In the genomic region with DNA sequence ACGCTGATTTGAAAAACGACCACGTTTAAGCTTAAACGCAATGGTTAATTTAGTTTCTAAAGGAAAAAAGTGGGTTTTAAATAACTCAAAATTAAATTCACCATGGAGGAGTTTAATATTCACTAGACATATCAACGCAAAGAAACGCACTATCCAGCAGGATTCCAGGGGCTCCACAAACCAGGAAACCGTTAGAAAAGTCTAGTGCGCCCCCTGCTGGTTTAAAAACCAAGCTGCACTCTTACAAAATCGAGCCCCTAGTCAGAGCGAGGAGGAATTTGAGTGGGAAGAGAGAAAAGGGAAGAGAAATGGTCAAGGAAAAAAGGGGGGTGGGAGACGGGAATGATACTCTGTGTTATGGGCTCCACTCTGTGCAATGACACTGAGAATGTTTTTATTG, we compare ENCODE assay signal across 7 mouse cellular contexts. TPM values are rescaled to one million over a fixed set of nuclear protein-coding genes. Genes with fewer than 3 reads are reported as not detected.
A peak's percentile ranks its signal among the peaks of the same experiment; 100 is the strongest.
DNase-seq lines count a peak whose midpoint lies in the region; ATAC-seq and TF ChIP-seq lines count a peak whose summit lies in the region.

No protein-coding gene starts in this region.

- peaks cover 17% of the 10 kb centered on the region; the same call in 1 of the 2 replicates for H3K4me1 ChIP-seq in embryonic facial prominence, embryonic 12.5 days
- H3K4me1 ChIP-seq in hindbrain, embryonic 11.5 days (replicated peaks; ENCODE audit: control insufficient read depth, insufficient read depth, low read length): no peaks in the 10 kb centered on the region
- H3K4me1 ChIP-seq in liver, embryonic 15.5 days (replicated peaks): peaks cover 19% of the 10 kb centered on the region
- peaks cover 39% of the 10 kb centered on the region for H3K4me1 ChIP-seq in neural tube, embryonic 13.5 days (replicated peaks)

- in situ Hi-C loops in Patski (cut with MboI; ENCODE audit: low pct_unique_long_range_greater_than_20kb): no loop called here

- CTCF ChIA-PET in Patski (lab: Charles Lee): interaction anchor here (0.8 to 3.6 kb wide), 21 partner anchors 9 to 378 kb away, joined by 3 to 28 read pairs (median 5); a partner anchor contains a TSS

- POLR2A ChIA-PET in Patski (lab: Charles Lee): interaction anchor here (1.3 kb wide), 1 partner anchor 16 kb away, joined by 3 read pairs; no protein-coding TSS in a partner anchor

- peak; percentile 66 to 71 for DNase-seq in left cerebral cortex, postnatal 14 days (ENCODE audit: low spot score in 2 of 2)
- DNase-seq in left cerebral cortex, adult 8-10 months (ENCODE audit: low spot score in 2 of 2): no peak
- no peak for DNase-seq in Patski (ENCODE audit: low read depth, low spot score)
- DNase-seq in hindbrain, embryonic 11.5 days (ENCODE audit: low spot score): peak; percentile 82

- intact Hi-C loops in left cerebral cortex, postnatal 14 days (cut with DNase I): loop anchor here (10.0 kb wide), 1 partner anchor 370 kb away; no protein-coding TSS in a partner anchor

- ATAC-seq in Patski: no peak
- ATAC-seq in embryonic facial prominence, embryonic 12.5 days (ENCODE audit: insufficient number of reproducible peaks, insufficient read depth, low FRiP score, low TSS enrichment): no peak
- peak; percentile 53; the same call in 1 of the 2 replicates for ATAC-seq in hindbrain, embryonic 11.5 days (ENCODE audit: low FRiP score)
- no peak for ATAC-seq in liver, embryonic 15.5 days (ENCODE audit: insufficient read depth)
- ATAC-seq in neural tube, embryonic 13.5 days (ENCODE audit: low read depth): peak; percentile 28; the same call in 1 of the 2 replicates

- no peak overlapping the region for H3K4me3 ChIP-seq in embryonic facial prominence, embryonic 12.5 days
- H3K4me3 ChIP-seq in hindbrain, embryonic 11.5 days (ENCODE audit: low read depth, low read length): no peak overlapping the region
- no peak overlapping the region for H3K4me3 ChIP-seq in liver, embryonic 15.5 days (replicated peaks)
- H3K4me3 ChIP-seq in neural tube, embryonic 13.5 days: no peak overlapping the region

- H3K4me2 ChIP-seq in embryonic facial prominence, embryonic 12.5 days (replicated peaks): peak overlapping the region; percentile 6; the same call in 1 of the 2 replicates
- no peak overlapping the region for H3K4me2 ChIP-seq in hindbrain, embryonic 11.5 days (replicated peaks; ENCODE audit: low read depth, low read length)
- H3K4me2 ChIP-seq in liver, embryonic 15.5 days: peak overlapping the region; percentile 45; the same call in 1 of the 2 replicates
- H3K4me2 ChIP-seq in neural tube, embryonic 13.5 days: peak overlapping the region; percentile 43

- peak; percentile 77 for TF ChIP-seq CTCF in Patski (IDR thresholded peaks at IDR 0.05)

- no peaks in the 10 kb centered on the region for H3K9me3 ChIP-seq in embryonic facial prominence, embryonic 12.5 days
- H3K9me3 ChIP-seq in hindbrain, embryonic 11.5 days (ENCODE audit: control insufficient read depth, low read length): no peaks in the 10 kb centered on the region
- no peaks in the 10 kb centered on the region for H3K9me3 ChIP-seq in liver, embryonic 15.5 days (replicated peaks)
- no peaks in the 10 kb centered on the region for H3K9me3 ChIP-seq in neural tube, embryonic 13.5 days

- H3K36me3 ChIP-seq in embryonic facial prominence, embryonic 12.5 days: peaks cover 17% of the 10 kb centered on the region
- H3K36me3 ChIP-seq in hindbrain, embryonic 11.5 days (ENCODE audit: control insufficient read depth, insufficient read depth, low read length): no peaks in the 10 kb centered on the region
- peaks cover 36% of the 10 kb centered on the region for H3K36me3 ChIP-seq in liver, embryonic 15.5 days (replicated peaks)
- peaks cover 9% of the 10 kb centered on the region for H3K36me3 ChIP-seq in neural tube, embryonic 13.5 days

- no peak overlapping the region for H3K9ac ChIP-seq in embryonic facial prominence, embryonic 12.5 days
- no peak overlapping the region for H3K9ac ChIP-seq in hindbrain, embryonic 11.5 days (ENCODE audit: low read depth, low read length)
- no peak overlapping the region for H3K9ac ChIP-seq in liver, embryonic 15.5 days
- no peak overlapping the region; the same call in 1 of the 2 replicates for H3K9ac ChIP-seq in neural tube, embryonic 13.5 days

- H3K27ac ChIP-seq in embryonic facial prominence, embryonic 12.5 days: no peak overlapping the region
- no peak overlapping the region for H3K27ac ChIP-seq in hindbrain, embryonic 11.5 days (ENCODE audit: low read depth, low read length)
- no peak overlapping the region for H3K27ac ChIP-seq in liver, embryonic 15.5 days (replicated peaks)
- no peak overlapping the region for H3K27ac ChIP-seq in neural tube, embryonic 13.5 days (replicated peaks)

- H3K27me3 ChIP-seq in Patski: no peaks in the 10 kb centered on the region
- no peaks in the 10 kb centered on the region for H3K27me3 ChIP-seq in embryonic facial prominence, embryonic 12.5 days
- no peaks in the 10 kb centered on the region for H3K27me3 ChIP-seq in hindbrain, embryonic 11.5 days (ENCODE audit: control insufficient read depth, insufficient read depth, low read length)
- no peaks in the 10 kb centered on the region for H3K27me3 ChIP-seq in liver, embryonic 15.5 days
- H3K27me3 ChIP-seq in neural tube, embryonic 13.5 days: no peaks in the 10 kb centered on the region

- 22% methylated on average over 11 of the region's 11 CpGs for WGBS in embryonic facial prominence, embryonic 12.5 days
- 26% methylated on average over 11 of the region's 11 CpGs for WGBS in hindbrain, embryonic 11.5 days
- 23% methylated on average over 11 of the region's 11 CpGs for WGBS in liver, embryonic 15.5 days (ENCODE audit: insufficient replicate concordance)
- WGBS in neural tube, embryonic 13.5 days: 23% methylated on average over 11 of the region's 11 CpGs

RNA-seq across cellular contexts. Expression of a gene that starts 14.0 kb away (rescaled TPM):
- total RNA-seq in left cerebral cortex, postnatal 14 days (2021): under 1 TPM in 1 of 2 experiments, not detected in 1; 0.36 TPM
- under 1 TPM in 1 of 4 experiments, not detected in 3; 0.28 TPM for total RNA-seq in left cerebral cortex, adult 8-10 months (2022)
- polyA plus RNA-seq in Patski (2021): not detected
- polyA plus RNA-seq in embryonic facial prominence, embryonic 12.5 days (2016; fragmentation: Nextera tagmentation; extraction: Ambion mirVana): not detected in 2 replicates
- polyA plus RNA-seq in hindbrain, embryonic 11.5 days (2014; fragmentation: Nextera tagmentation; extraction: Ambion mirVana): 0.21 and 0.26 TPM in 2 replicates
- polyA plus RNA-seq in liver, embryonic 15.5 days (2015; fragmentation: Nextera tagmentation; extraction: Ambion mirVana): 40.0 and 41.7 TPM in 2 replicates
- not detected in 2 replicates for polyA plus RNA-seq in neural tube, embryonic 13.5 days (2015; fragmentation: Nextera tagmentation; extraction: Ambion mirVana)

RNA-seq across cellular contexts. Expression of a gene that starts 21.2 kb away (rescaled TPM):
- 100 to 1,000 TPM in 1 of 2 experiments, 10 to 100 TPM in 1; 100.0 to 122 TPM for total RNA-seq in left cerebral cortex, postnatal 14 days (2021)
- 100 to 1,000 TPM; 154 to 172 (median 165) TPM for total RNA-seq in left cerebral cortex, adult 8-10 months (2022)
- 251 TPM for polyA plus RNA-seq in Patski (2021)
- polyA plus RNA-seq in embryonic facial prominence, embryonic 12.5 days (2016; fragmentation: Nextera tagmentation; extraction: Ambion mirVana): 144 and 152 TPM in 2 replicates
- 109 and 114 TPM in 2 replicates for polyA plus RNA-seq in hindbrain, embryonic 11.5 days (2014; fragmentation: Nextera tagmentation; extraction: Ambion mirVana)
- 210 and 216 TPM in 2 replicates for polyA plus RNA-seq in liver, embryonic 15.5 days (2015; fragmentation: Nextera tagmentation; extraction: Ambion mirVana)
- 116 and 124 TPM in 2 replicates for polyA plus RNA-seq in neural tube, embryonic 13.5 days (2015; fragmentation: Nextera tagmentation; extraction: Ambion mirVana)

RNA-seq across cellular contexts. Expression of a gene that starts 57.9 kb away (rescaled TPM):
- total RNA-seq in left cerebral cortex, postnatal 14 days (2021): 10 to 100 TPM; 17.6 to 20.4 TPM
- 10 to 100 TPM; 45.6 to 56.4 (median 48.8) TPM for total RNA-seq in left cerebral cortex, adult 8-10 months (2022)
- polyA plus RNA-seq in Patski (2021): 0.17 TPM
- polyA plus RNA-seq in embryonic facial prominence, embryonic 12.5 days (2016; fragmentation: Nextera tagmentation; extraction: Ambion mirVana): 1.0 and 1.3 TPM in 2 replicates
- polyA plus RNA-seq in hindbrain, embryonic 11.5 days (2014; fragmentation: Nextera tagmentation; extraction: Ambion mirVana): 0.86 and 0.96 TPM in 2 replicates
- polyA plus RNA-seq in liver, embryonic 15.5 days (2015; fragmentation: Nextera tagmentation; extraction: Ambion mirVana): 2.0 and 2.3 TPM in 2 replicates
- polyA plus RNA-seq in neural tube, embryonic 13.5 days (2015; fragmentation: Nextera tagmentation; extraction: Ambion mirVana): 1.2 and 1.6 TPM in 2 replicates

Comparison
In these comparisons a context has a peak if more than half of its experiments do, and no peak if none do; other contexts are left out.
1. DNase-seq: peak in left cerebral cortex, postnatal 14 days (2 of 2) and hindbrain, embryonic 11.5 days (single experiment); none in left cerebral cortex, adult 8-10 months (0 of 2) and Patski (single experiment).
2. ATAC-seq: peak in hindbrain, embryonic 11.5 days (single experiment) and neural tube, embryonic 13.5 days (single experiment); none in Patski (single experiment), embryonic facial prominence, embryonic 12.5 days (single experiment) and liver, embryonic 15.5 days (single experiment).
3. RNA of a gene that starts 14.0 kb away (polyA plus RNA-seq): 40.0 to 41.7 TPM in liver, embryonic 15.5 days; 0.21 to 0.26 TPM in hindbrain, embryonic 11.5 days, not detected in neural tube, embryonic 13.5 days, not detected in Patski (single experiment) and not detected in embryonic facial prominence, embryonic 12.5 days; every median in the first group is over 10 times any median in the second.